Mouse (Mus musculus) CH12.LX (cell line): ENCODE measurements around the gene Mroh7.

Experiments
- CTCF ChIP-seq, 2 experiments: IDR thresholded peaks in 1 of 2; conservative IDR thresholded peaks in 1 of 2; 2 replicates each; pipeline ENCODE4 v1.5.1; 2011 to 2012; ENCODE audit warnings: low read depth in 2 of 2, low read length in 2 of 2, improper control_type of control experiment in 1 of 2, inconsistent platforms in 1 of 2, mild to moderate bottlenecking in 1 of 2, moderate library complexity in 1 of 2
- EP300 ChIP-seq: IDR thresholded peaks from 2 replicates; pipeline ENCODE4 v1.6.1; 2011; ENCODE audit warnings: low read length, improper control_type of control experiment
- HCFC1 ChIP-seq: IDR thresholded peaks from 2 replicates; pipeline ENCODE4 v1.6.1; 2012; ENCODE audit warnings: low read depth, mild to moderate bottlenecking, inconsistent platforms, low read length, improper control_type of control experiment
- MAFK ChIP-seq: IDR thresholded peaks from 2 replicates; pipeline ENCODE4 v1.6.1; 2011; ENCODE audit warnings: low read length, improper control_type of control experiment; ENCODE audit not compliant: insufficient replicate concordance
- MAX ChIP-seq: IDR thresholded peaks from 2 replicates; pipeline ENCODE4 v1.6.1; 2011; ENCODE audit warnings: low read length, improper control_type of control experiment
- POLR2A ChIP-seq: IDR thresholded peaks from 2 replicates; pipeline ENCODE4 v1.6.1; 2011; ENCODE audit warnings: low read depth, mild to moderate bottlenecking, improper control_type of control experiment, low read length
- USF1 ChIP-seq: IDR thresholded peaks from 2 replicates; pipeline ENCODE4 v1.6.1; 2014; ENCODE audit warnings: low read depth, mild to moderate bottlenecking, inconsistent platforms, low read length, improper control_type of control experiment
- ZC3H11A ChIP-seq: IDR thresholded peaks from 2 replicates; pipeline ENCODE4 v1.6.1; 2012; ENCODE audit warnings: low read depth, mild to moderate bottlenecking, inconsistent platforms, low read length, improper control_type of control experiment
- ZMIZ1 ChIP-seq: IDR thresholded peaks from 2 replicates; pipeline ENCODE4 v1.6.1; 2012; ENCODE audit warnings: low read depth, mild to moderate bottlenecking, inconsistent platforms, low read length, improper control_type of control experiment

- TF ChIP-seq CTCF (conservative IDR thresholded peaks at IDR 0.05 in 1 of 2, IDR thresholded peaks at IDR 0.05 in 1 of 2; ENCODE audit: low read depth in 2 of 2, low read length in 2 of 2) (no peak), ZC3H11A (no peak), MAFK (no peak), USF1 (no peak), ZMIZ1 (no peak; the same call in 1 of the 2 replicates), MAX (peak; percentile 44; the same call in 1 of the 2 replicates), POLR2A (peak; percentile 92), HCFC1 (peak; percentile 98), EP300 (no peak)
Measured at GRCm38 (mm10) chr4:106678442-106679118, 52.1 kb downstream of the Mroh7 start, which contains the start of gene Ttc4.
